Mouse (Mus musculus) granulocyte monocyte progenitor cell, adult 5-6 weeks (primary cell): ENCODE measurements around the gene Rnf34. TPM values are rescaled to one million over a fixed set of nuclear protein-coding genes. Genes with fewer than 3 reads are reported as not detected.

Experiments
- ATAC-seq: replicated peaks from 2 replicates; pipeline ENCODE4 v1.8.0; 2016; ENCODE audit warnings: mild to moderate bottlenecking, moderate TSS enrichment, inconsistent platforms; ENCODE audit not compliant: poor library complexity, severe bottlenecking
- total RNA-seq, 2 experiments: library from RNA; stranded (forward) in 1 of 2; stranded (reverse) in 1 of 2; fragments of 200-712, 200-1000 nt in 1 of 2; fragments of >200 nt in 1 of 2; fragmentation: Nextera tagmentation in 1 of 2; gene quantifications; 2 replicates each; pipeline ENCODE4 v1.2.3; 2014 to 2017

The Rnf34 gene
- total RNA-seq, 2 experiments from 2014 or later = 17.5 to 20.4 TPM

- ATAC-seq = peak; percentile 23
Measured at GRCm38 (mm10) chr5:122898963-122899776, 49.3 kb downstream of the Rnf34 start.

- ATAC-seq = peak; percentile 80
Measured at GRCm38 (mm10) chr5:122899777-122900557, 50.1 kb downstream of the Rnf34 start.

GRCm38 (mm10) chr5:122900558-122901171, 50.8 kb downstream of the Rnf34 start:
- no peak for ATAC-seq

- no peak for ATAC-seq
Measured at GRCm38 (mm10) chr5:122901179-122901578, 51.3 kb downstream of the Rnf34 start.

GRCm38 (mm10) chr5:122901666-122902065, 51.8 kb downstream of the Rnf34 start:
- peak; percentile 60 for ATAC-seq

- ATAC-seq = no peak
Measured at GRCm38 (mm10) chr5:122902228-122902627, 52.4 kb downstream of the Rnf34 start.

GRCm38 (mm10) chr5:122903165-122903564, 53.3 kb downstream of the Rnf34 start:
- peak; percentile 27 for ATAC-seq

GRCm38 (mm10) chr5:122907182-122907581, 57.3 kb downstream of the Rnf34 start:
- no peak for ATAC-seq

- ATAC-seq = no peak
Measured at GRCm38 (mm10) chr5:122908001-122908400, 58.2 kb downstream of the Rnf34 start.

- ATAC-seq = no peak
Measured at GRCm38 (mm10) chr5:122909481-122909880, 59.6 kb downstream of the Rnf34 start.

- ATAC-seq = no peak
Measured at GRCm38 (mm10) chr5:122912863-122913262, 63.0 kb downstream of the Rnf34 start.

GRCm38 (mm10) chr5:122916147-122916546, 66.3 kb downstream of the Rnf34 start:
- ATAC-seq = no peak

GRCm38 (mm10) chr5:122917982-122918711, 68.3 kb downstream of the Rnf34 start:
- no peak for ATAC-seq

- no peak for ATAC-seq
Measured at GRCm38 (mm10) chr5:122920557-122920956, 70.7 kb downstream of the Rnf34 start.

Other genes starting within 250 kb of the Rnf34 start
- gene Ift81, start 235.5 kb upstream of the Rnf34 start, total RNA-seq (2014; fragmentation: Nextera tagmentation) = 0.67 and 1.5 TPM in 2 replicates
- 2.7 and 9.5 TPM in 2 replicates for gene Ift81, start 235.5 kb upstream of the Rnf34 start, total RNA-seq (2017)
- gene P2rx7, start 206.1 kb upstream of the Rnf34 start, total RNA-seq (2014; fragmentation: Nextera tagmentation) = 6.8 and 16.7 TPM in 2 replicates
- 7.6 and 18.3 TPM in 2 replicates for gene P2rx7, start 206.1 kb upstream of the Rnf34 start, total RNA-seq (2017)
- 40.6 and 45.9 TPM in 2 replicates for gene P2rx4, start 142.5 kb upstream of the Rnf34 start, total RNA-seq (2014; fragmentation: Nextera tagmentation)
- gene P2rx4, start 142.5 kb upstream of the Rnf34 start, total RNA-seq (2017) = 7.2 and 17.1 TPM in 2 replicates
- 46.5 and 59.1 TPM in 2 replicates for gene Camkk2, start 70.6 kb upstream of the Rnf34 start, total RNA-seq (2014; fragmentation: Nextera tagmentation)
- 32.9 and 36.4 TPM in 2 replicates for gene Camkk2, start 70.6 kb upstream of the Rnf34 start, total RNA-seq (2017)
- gene Anapc5, start 28.7 kb upstream of the Rnf34 start, total RNA-seq (2014; fragmentation: Nextera tagmentation) = 306 and 321 TPM in 2 replicates
- gene Anapc5, start 28.7 kb upstream of the Rnf34 start, total RNA-seq (2017) = 339 and 341 TPM in 2 replicates
- 42.8 and 63.5 TPM in 2 replicates for gene Kdm2b, start 139.8 kb downstream of the Rnf34 start, total RNA-seq (2014; fragmentation: Nextera tagmentation)
- gene Kdm2b, start 139.8 kb downstream of the Rnf34 start, total RNA-seq (2017) = 54.8 and 58.7 TPM in 2 replicates
- 40.9 and 43.8 TPM in 2 replicates for gene Orai1, start 165.0 kb downstream of the Rnf34 start, total RNA-seq (2014; fragmentation: Nextera tagmentation)
- gene Orai1, start 165.0 kb downstream of the Rnf34 start, total RNA-seq (2017) = 15.6 and 22.4 TPM in 2 replicates
- 0.58 TPM in 1 of 2 replicates, not detected in the other for gene Morn3, start 197.0 kb downstream of the Rnf34 start, total RNA-seq (2014; fragmentation: Nextera tagmentation)
- not detected in 2 replicates for gene Morn3, start 197.0 kb downstream of the Rnf34 start, total RNA-seq (2017)
- 1.8 and 3.1 TPM in 2 replicates for gene Tmem120b, start 218.4 kb downstream of the Rnf34 start, total RNA-seq (2014; fragmentation: Nextera tagmentation)
- gene Tmem120b, start 218.4 kb downstream of the Rnf34 start, total RNA-seq (2017) = 1.6 and 2.3 TPM in 2 replicates